Mouse (Mus musculus) midbrain, embryonic 11.5 days (tissue): ENCODE measurements around the gene Nfia. TPM values are rescaled to one million over a fixed set of nuclear protein-coding genes. Genes with fewer than 3 reads are reported as not detected.

Source experiments
- ATAC-seq: fragments of 200-750 bp; cut with Nextera tagmentation; 2 replicates; pipeline ENCODE4 v1.8.0; 2017; ENCODE audit warnings: moderate TSS enrichment, moderate library complexity; ENCODE audit not compliant: low FRiP score
- DNase-seq: peaks from one replicate; pipeline ENCODE4 v3.0.0; 2015; ENCODE audit warnings: low spot score; ENCODE audit errors: missing footprints
- H3K27ac ChIP-seq: fragments of 300-500 bp; sonication (generic); 2 replicates; pipeline ENCODE4 v1.5.1; 2014; ENCODE audit warnings: low read depth, low read length
- H3K27me3 ChIP-seq: fragments of 300-500 bp; sonication (generic); 2 replicates; pipeline ENCODE4 v1.6.1; 2014; ENCODE audit warnings: mild to moderate bottlenecking, low read length, moderate library complexity, mixed read lengths; ENCODE audit not compliant: control insufficient read depth, insufficient read depth
- H3K36me3 ChIP-seq: fragments of 300-500 bp; sonication (generic); 2 replicates; pipeline ENCODE4 v1.6.1; 2014; ENCODE audit warnings: mild to moderate bottlenecking, low read length, moderate library complexity, mixed read lengths; ENCODE audit not compliant: control insufficient read depth, insufficient read depth
- H3K4me1 ChIP-seq: fragments of 300-500 bp; sonication (generic); 2 replicates; pipeline ENCODE4 v1.6.1; 2014; ENCODE audit warnings: low read length; ENCODE audit not compliant: control insufficient read depth, insufficient read depth
- H3K4me2 ChIP-seq: fragments of 300-500 bp; sonication (generic); 2 replicates; pipeline ENCODE4 v1.6.1; 2014; ENCODE audit warnings: mild to moderate bottlenecking, moderate library complexity
- H3K4me3 ChIP-seq: fragments of 300-500 bp; sonication (generic); 2 replicates; pipeline ENCODE4 v1.5.1; 2014; ENCODE audit warnings: low read depth, low read length
- H3K9ac ChIP-seq: fragments of 300-500 bp; sonication (generic); 2 replicates; pipeline ENCODE4 v1.6.1; 2014; ENCODE audit warnings: low read length
- H3K9me3 ChIP-seq: fragments of 300-500 bp; sonication (generic); 2 replicates; pipeline ENCODE4 v1.6.1; 2016; ENCODE audit warnings: low read length; ENCODE audit not compliant: control insufficient read depth
- WGBS: fragments of 180-500 bp; shearing (Covaris S2); extraction: QIAGEN DNeasy Blood & Tissue Kit; methylation state at CpG from one replicate; pipeline ENCODE4 v1.1.7; 2014; 5-methylcytosine and 5-hydroxymethylcytosine counted together
- polyA plus RNA-seq: library from polyadenylated mRNA; unstranded; fragments of >200 nt; fragmentation: Nextera tagmentation; extraction: Ambion mirVana; gene quantifications from 2 replicates; pipeline ENCODE4 v1.2.1, GENCODE M21; 2014

The Nfia gene
- polyA plus RNA-seq, 1 experiment from 2014 or later = 14.1 TPM

DNA sequence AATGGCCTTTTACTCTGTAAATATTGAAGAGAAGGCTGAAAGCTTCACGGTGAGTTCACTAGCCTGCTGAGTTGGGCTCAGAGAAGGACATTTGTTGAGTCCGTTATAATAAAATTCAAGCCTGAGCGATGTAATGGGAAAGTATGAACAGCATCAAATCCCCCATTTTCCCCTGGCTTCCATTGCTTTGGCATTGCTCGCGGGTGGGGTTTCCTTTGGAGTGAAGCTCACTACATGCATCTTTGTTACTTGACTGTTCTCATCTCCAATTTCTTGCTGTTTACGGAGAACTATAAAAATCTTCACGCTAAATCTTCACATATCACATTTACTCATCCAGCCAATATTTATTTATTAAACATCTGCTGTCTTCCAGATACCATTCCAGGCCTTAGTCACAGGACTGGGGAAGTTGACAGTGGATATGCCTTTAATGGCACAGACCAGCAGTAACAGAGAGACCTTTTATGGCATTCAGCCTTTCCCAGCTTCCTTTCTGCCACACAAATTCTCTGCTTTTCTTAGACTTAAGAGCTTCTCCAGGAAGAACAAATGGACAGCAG is 196.3 kb downstream of the Nfia start:
- DNase-seq (no peak), ATAC-seq (no peak)
- no peaks in the 10 kb centered on the region for H3K27me3 ChIP-seq
- H3K27ac ChIP-seq = no peak overlapping the region
- no peak overlapping the region for H3K4me3 ChIP-seq
- H3K36me3 ChIP-seq = no peaks in the 10 kb centered on the region
- no peaks in the 10 kb centered on the region for H3K9me3 ChIP-seq
- H3K4me2 ChIP-seq = no peak overlapping the region
- no peak overlapping the region for H3K9ac ChIP-seq
- H3K4me1 ChIP-seq = no peaks in the 10 kb centered on the region
- 92% methylated on average over 7 of the region's 7 CpGs for WGBS

DNA sequence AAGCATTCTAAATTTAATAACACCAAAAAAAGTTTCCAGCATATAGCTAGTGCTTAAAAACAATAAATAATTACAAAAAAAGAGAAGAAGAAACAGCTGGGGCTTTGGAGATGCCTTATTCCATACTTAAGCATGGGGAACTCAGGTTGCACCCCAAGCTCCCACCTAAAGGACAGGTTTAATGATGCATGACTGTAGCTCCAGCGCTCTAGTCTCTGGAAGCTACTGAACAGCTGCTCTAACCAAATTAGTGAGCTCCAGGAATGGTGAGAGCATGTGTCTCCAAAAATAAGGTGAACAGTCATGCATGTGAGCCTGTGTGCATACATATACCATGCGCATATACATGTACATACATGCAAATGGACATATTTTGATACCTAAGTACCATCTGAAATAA is 200.5 kb downstream of the Nfia start:
- ATAC-seq = no peak

GRCm38 (mm10) chr4:97974037-97974436 is 201.5 kb downstream of the Nfia start:
- ATAC-seq (no peak), DNase-seq (no peak)
- Histone ChIP-seq H3K27ac (no peak overlapping the region), H3K9me3 (no peaks in the 10 kb centered on the region), H3K4me3 (no peak overlapping the region), H3K36me3 (no peaks in the 10 kb centered on the region), H3K27me3 (no peaks in the 10 kb centered on the region), H3K9ac (no peak overlapping the region), H3K4me1 (no peaks in the 10 kb centered on the region), H3K4me2 (no peak overlapping the region)
- WGBS = 89% methylated on average over 6 of the region's 6 CpGs

More for the DNA sequence above, 200.5 kb downstream of the Nfia start:
- Histone ChIP-seq H3K27ac (no peak overlapping the region), H3K4me1 (no peaks in the 10 kb centered on the region), H3K4me3 (no peak overlapping the region), H3K9ac (no peak overlapping the region), H3K27me3 (no peaks in the 10 kb centered on the region), H3K4me2 (no peak overlapping the region), H3K9me3 (no peaks in the 10 kb centered on the region), H3K36me3 (no peaks in the 10 kb centered on the region)
- WGBS = 93% methylated on average over 2 of the region's 2 CpGs
- DNase-seq = no peak

DNA sequence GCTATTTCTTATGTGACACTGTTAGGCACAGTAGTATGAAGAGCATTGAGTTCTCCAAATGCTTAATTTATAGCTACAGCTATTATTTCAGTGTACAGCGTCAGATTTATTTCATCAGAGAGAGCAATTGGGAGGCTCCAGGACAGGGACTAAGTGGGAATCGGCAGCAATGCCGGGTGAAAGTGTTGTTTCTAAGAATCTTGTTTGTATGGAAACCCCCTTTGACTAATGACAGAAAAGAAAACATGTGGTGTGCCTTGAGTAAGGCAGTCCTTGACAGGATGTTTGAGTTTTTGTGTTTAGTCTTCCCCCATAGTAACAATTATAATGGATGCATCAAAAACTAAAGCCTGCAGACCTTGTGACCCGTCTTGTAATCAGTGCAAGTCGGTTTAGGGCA is 204.4 kb downstream of the Nfia start:
- ATAC-seq = no peak
- no peaks in the 10 kb centered on the region for H3K9me3 ChIP-seq
- no peaks in the 10 kb centered on the region for H3K4me1 ChIP-seq
- H3K9ac ChIP-seq = no peak overlapping the region
- H3K4me3 ChIP-seq = no peak overlapping the region
- H3K4me2 ChIP-seq = no peak overlapping the region
- 74% methylated on average over 5 of the region's 5 CpGs for WGBS
- H3K36me3 ChIP-seq = no peaks in the 10 kb centered on the region
- no peaks in the 10 kb centered on the region for H3K27me3 ChIP-seq
- H3K27ac ChIP-seq = no peak overlapping the region
- DNase-seq = no peak

GRCm38 (mm10) chr4:97984361-97984760 is 211.8 kb downstream of the Nfia start:
- Histone ChIP-seq H3K4me3 (no peak overlapping the region), H3K9ac (no peak overlapping the region), H3K4me2 (no peak overlapping the region), H3K9me3 (no peaks in the 10 kb centered on the region), H3K4me1 (peaks cover 5% of the 10 kb centered on the region), H3K36me3 (no peaks in the 10 kb centered on the region), H3K27ac (no peak overlapping the region), H3K27me3 (0 out of 2 replicates have a peak, but pooled peaks cover 6% of the 10 kb centered on the region)
- DNase-seq (no peak), ATAC-seq (no peak)
- 89% methylated on average over 2 of the region's 2 CpGs for WGBS

DNA sequence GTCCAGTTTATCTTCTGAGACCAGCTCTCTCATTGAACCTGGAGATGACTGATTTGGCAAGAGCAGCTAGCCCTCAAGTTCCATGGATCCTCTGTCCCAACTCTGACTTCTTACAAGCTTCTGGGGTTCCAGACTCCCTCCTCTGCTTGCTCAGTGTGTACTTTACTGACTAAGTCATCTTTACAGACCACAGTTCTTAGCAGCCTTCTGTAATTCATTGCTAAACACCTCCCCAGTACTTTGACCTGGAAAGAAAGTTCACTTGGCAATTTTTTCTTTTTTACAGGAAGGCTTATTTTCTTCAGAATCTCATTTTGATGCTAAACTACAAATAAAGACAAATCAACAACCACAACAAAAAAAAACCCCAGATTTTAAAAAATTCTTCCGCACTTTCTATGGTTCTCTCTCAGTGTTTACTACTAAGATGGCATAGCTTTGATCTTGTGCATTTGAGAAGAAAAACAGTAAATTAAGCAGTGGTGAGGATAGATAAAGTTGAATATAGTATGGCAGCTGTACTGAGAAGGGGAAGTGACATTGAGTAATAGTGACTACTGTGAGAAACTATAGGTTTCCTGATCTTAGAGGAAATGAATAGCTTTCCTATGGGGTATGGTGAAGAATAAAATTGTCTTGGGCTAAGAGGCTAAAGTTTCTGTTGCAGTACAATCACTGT is 213.7 kb downstream of the Nfia start:
- Histone ChIP-seq H3K9ac (no peak overlapping the region), H3K9me3 (no peaks in the 10 kb centered on the region), H3K4me3 (no peak overlapping the region), H3K4me1 (peaks cover 5% of the 10 kb centered on the region), H3K4me2 (no peak overlapping the region), H3K27ac (no peak overlapping the region), H3K36me3 (no peaks in the 10 kb centered on the region), H3K27me3 (peaks cover 10% of the 10 kb centered on the region; the same call in 1 of the 2 replicates)
- ATAC-seq (no peak), DNase-seq (no peak)
- WGBS = 96% methylated on average over 1 of the region's 1 CpGs

DNA sequence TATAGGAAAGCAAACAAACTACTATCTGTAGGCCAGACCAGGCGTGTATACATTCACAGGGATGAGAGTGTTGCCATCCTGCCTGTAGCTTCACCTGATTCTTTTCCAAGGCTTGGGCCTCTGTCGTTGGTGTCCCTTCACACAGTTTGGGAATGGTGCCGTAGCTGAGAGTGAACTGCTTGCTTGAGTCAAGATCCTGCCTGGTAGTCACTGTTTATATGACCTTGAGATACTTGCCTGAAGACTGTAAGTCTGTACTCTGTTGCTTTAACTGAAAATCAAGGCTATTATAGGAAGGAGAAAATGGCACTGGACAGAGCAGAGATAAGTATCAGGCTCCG is 214.2 kb downstream of the Nfia start:
- WGBS = 88% methylated on average over 4 of the region's 4 CpGs
- ATAC-seq = no peak
- Histone ChIP-seq H3K9ac (no peak overlapping the region), H3K4me3 (no peak overlapping the region), H3K4me2 (no peak overlapping the region), H3K27ac (no peak overlapping the region), H3K4me1 (peaks cover 5% of the 10 kb centered on the region), H3K36me3 (no peaks in the 10 kb centered on the region), H3K27me3 (peaks cover 10% of the 10 kb centered on the region; the same call in 1 of the 2 replicates), H3K9me3 (no peaks in the 10 kb centered on the region)
- no peak for DNase-seq

- peaks cover 5% of the 10 kb centered on the region for H3K4me1 ChIP-seq
- no peaks in the 10 kb centered on the region for H3K9me3 ChIP-seq
- no peak overlapping the region for H3K4me2 ChIP-seq
- H3K27ac ChIP-seq = no peak overlapping the region; the same call in 1 of the 2 replicates
- WGBS = 24% methylated on average over 5 of the region's 5 CpGs
- ATAC-seq (peak; percentile 69), DNase-seq (no peak)
- no peak overlapping the region for H3K9ac ChIP-seq
- H3K4me3 ChIP-seq = no peak overlapping the region
- H3K27me3 ChIP-seq = peaks cover 10% of the 10 kb centered on the region; the same call in 1 of the 2 replicates
- H3K36me3 ChIP-seq = no peaks in the 10 kb centered on the region
These were observed 216.2 kb downstream of the Nfia start for GRCm38 (mm10) chr4:97988703-97989102.

DNA sequence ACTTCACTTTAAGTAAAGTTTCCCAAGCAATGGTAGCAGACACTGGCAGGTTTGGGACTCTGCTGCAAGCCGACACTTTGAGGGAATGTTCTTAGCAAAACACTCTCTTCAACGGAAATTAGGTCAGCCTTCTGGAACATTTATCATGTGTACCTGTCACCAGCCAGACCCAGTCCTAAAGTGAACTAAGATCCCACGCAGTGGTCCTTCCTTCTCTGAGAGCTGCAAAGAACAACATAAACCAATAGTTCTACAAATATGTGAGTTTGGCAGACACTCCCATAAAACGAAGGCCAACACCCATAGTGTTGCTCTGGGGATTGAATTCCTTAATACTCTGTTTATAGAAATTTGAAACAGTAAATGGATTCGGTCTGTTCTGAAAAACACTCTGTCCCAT is 217.9 kb downstream of the Nfia start:
- Histone ChIP-seq H3K4me3 (no peak overlapping the region), H3K36me3 (no peaks in the 10 kb centered on the region), H3K4me2 (no peak overlapping the region), H3K9ac (no peak overlapping the region), H3K4me1 (peaks cover 5% of the 10 kb centered on the region), H3K27me3 (peaks cover 12% of the 10 kb centered on the region; the same call in 1 of the 2 replicates), H3K27ac (no peak overlapping the region), H3K9me3 (no peaks in the 10 kb centered on the region)
- no peak for ATAC-seq
- DNase-seq = no peak
- 83% methylated on average over 5 of the region's 5 CpGs for WGBS
